9 mouse cellular contexts compared by ENCODE assay signal in genomic region chr16:4418072-4418471, GRCm38 (mm10). TPM values are rescaled to one million over a fixed set of nuclear protein-coding genes. Genes with fewer than 3 reads are reported as not detected.
A peak's percentile ranks its signal among the peaks of the same experiment; 100 is the strongest.
DNase-seq lines count a peak whose midpoint lies in the region; ATAC-seq and TF ChIP-seq lines count a peak whose summit lies in the region.
"Had no signal": no experiment of that assay in that cellular context is flagged by ENCODE, and none has a peak within 500 bp of the region (broad histone marks: within the 10 kb centered on the region; RNA-seq: fewer than 3 reads in every experiment).

No protein-coding gene starts in this region.

- intact Hi-C loops in gastrocnemius, adult 2 months (cut with DNase I) = loop anchor here (2.0 kb wide), 1 partner anchor 101 kb away; no protein-coding TSS in a partner anchor
- intact Hi-C loops in gastrocnemius, postnatal 36 days (cut with DNase I) = loop anchor here (2.0 kb wide), 1 partner anchor 101 kb away; no protein-coding TSS in a partner anchor

- peaks cover 89% of the 10 kb centered on the region for H3K4me1 ChIP-seq in megakaryocyte, embryonic 14.5 days
- H3K4me1 ChIP-seq in liver, embryonic 14.5 days (replicated peaks; ENCODE audit: control insufficient read depth in 2 of 2, insufficient read depth in 2 of 2, low read length in 1 of 2) = peaks cover 18 to 38% of the 10 kb centered on the region in 2 experiments
- H3K4me1 ChIP-seq in stomach, postnatal 0 days (replicated peaks; ENCODE audit: control insufficient read depth, insufficient read depth) = peaks cover 5% of the 10 kb centered on the region

- peak overlapping the region; percentile 96 for H3K4me3 ChIP-seq in gastrocnemius, adult 2 months
- peak overlapping the region; percentile 97 for H3K4me3 ChIP-seq in megakaryocyte, embryonic 14.5 days (replicated peaks)
- no peak overlapping the region for H3K4me3 ChIP-seq in liver, embryonic 14.5 days (ENCODE audit: insufficient read depth in 1 of 2, low read depth in 2 of 2, low read length in 2 of 2)
- H3K4me3 ChIP-seq in stomach, postnatal 0 days (ENCODE audit: low read depth, low read length) = no peak overlapping the region

- no peak for TF ChIP-seq CTCF in gastrocnemius, adult 2 months (IDR thresholded peaks at IDR 0.05)
- TF ChIP-seq CTCF in liver, embryonic 14.5 days (IDR thresholded peaks at IDR 0.05; ENCODE audit: low read depth) = no peak
- no peak for TF ChIP-seq CTCF in stomach, postnatal 0 days (IDR thresholded peaks at IDR 0.05; ENCODE audit: low read depth)

- peaks cover 33% of the 10 kb centered on the region for H3K36me3 ChIP-seq in megakaryocyte, embryonic 14.5 days (replicated peaks; ENCODE audit: low read length)
- H3K36me3 ChIP-seq in liver, embryonic 14.5 days (replicated peaks; ENCODE audit: control insufficient read depth, insufficient read depth, low read depth) = no peaks in the 10 kb centered on the region
- H3K36me3 ChIP-seq in stomach, postnatal 0 days (ENCODE audit: control insufficient read depth, insufficient read depth, low read length) = no peaks in the 10 kb centered on the region

- no peak for ATAC-seq in megakaryocyte, adult 5-6 weeks (ENCODE audit: poor library complexity, severe bottlenecking)
- ATAC-seq in liver, embryonic 14.5 days (ENCODE audit: insufficient read depth) = no peak
- ATAC-seq in stomach, postnatal 0 days (ENCODE audit: low FRiP score, low TSS enrichment) = no peak

- no peak overlapping the region for H3K9ac ChIP-seq in liver, embryonic 14.5 days (replicated peaks)
- no peak overlapping the region for H3K9ac ChIP-seq in stomach, postnatal 0 days (ENCODE audit: low read length)

- peak overlapping the region; percentile 98 for H3K27ac ChIP-seq in gastrocnemius, adult 2 months
- no peak overlapping the region for H3K27ac ChIP-seq in liver, embryonic 14.5 days
- no peak overlapping the region for H3K27ac ChIP-seq in stomach, postnatal 0 days (replicated peaks)

- DNase-seq in gastrocnemius, adult 2 months = no peak
- DNase-seq in gastrocnemius, postnatal 36 days = no peak
- no peak for DNase-seq in liver, embryonic 14.5 days (ENCODE audit: low read depth in 3 of 3, low spot score in 3 of 3)
- no peak for DNase-seq in stomach, postnatal 0 days (ENCODE audit: low spot score)
- DNase-seq in embryo, embryonic 9.5 days (ENCODE audit: extremely low spot score) = no peak
- no peak for DNase-seq in frontal cortex, postnatal 25 days (ENCODE audit: low spot score in 2 of 2)
- DNase-seq: lung, postnatal 36 days had no signal

- H3K4me2 ChIP-seq in liver, embryonic 14.5 days (ENCODE audit: low read depth) = peak overlapping the region; percentile 74; the same call in 1 of the 2 replicates
- H3K4me2 ChIP-seq in stomach, postnatal 0 days (replicated peaks; ENCODE audit: low read depth) = peak overlapping the region; percentile 95

- no peaks in the 10 kb centered on the region for H3K9me3 ChIP-seq in megakaryocyte, embryonic 14.5 days
- H3K9me3 ChIP-seq in liver, embryonic 14.5 days (ENCODE audit: control insufficient read depth, low read length) = no peaks in the 10 kb centered on the region
- no peaks in the 10 kb centered on the region for H3K9me3 ChIP-seq in stomach, postnatal 0 days (ENCODE audit: control insufficient read depth, low read length)

- H3K27me3 ChIP-seq in megakaryocyte, embryonic 14.5 days (replicated peaks) = no peaks in the 10 kb centered on the region
- H3K27me3 ChIP-seq in liver, embryonic 14.5 days (ENCODE audit: control insufficient read depth, insufficient read depth, low read length) = no peaks in the 10 kb centered on the region
- H3K27me3 ChIP-seq in stomach, postnatal 0 days (ENCODE audit: control insufficient read depth, insufficient read depth, low read length) = no peaks in the 10 kb centered on the region

- TF ChIP-seq EP300 in liver, embryonic 14.5 days (IDR thresholded peaks at IDR 0.05; ENCODE audit: low read depth) = no peak
- TF ChIP-seq EP300 in stomach, postnatal 0 days (optimal IDR thresholded peaks at IDR 0.05) = no peak

- 80% methylated on average over 11 of the region's 11 CpGs for WGBS in liver, embryonic 14.5 days (ENCODE audit: insufficient replicate concordance)
- WGBS in stomach, postnatal 0 days = 96% methylated on average over 11 of the region's 11 CpGs

RNA-seq across cellular contexts. Expression of gene Adcy9, which starts 2.2 kb away (rescaled TPM):
- total RNA-seq in gastrocnemius, adult 2 months (2021) = 10 to 100 TPM; 33.2 to 52.2 TPM
- 10 to 100 TPM; 26.3 to 30.6 TPM for total RNA-seq in gastrocnemius, postnatal 36 days (2021)
- polyA plus RNA-seq in megakaryocyte, embryonic 14.5 days (2012; ENCODE audit: insufficient read depth, low replicate concordance) = 1.9 and 3.5 TPM in 2 replicates
- 2.1 and 3.0 TPM in 2 replicates for total RNA-seq in megakaryocyte, adult 5-6 weeks (2015)
- total RNA-seq in megakaryocyte, adult 5-6 weeks (2017) = 2.3 and 3.8 TPM in 2 replicates
- polyA plus RNA-seq in liver, embryonic 14.5 days (2012; rRNA removed) = 0.78 and 0.81 TPM in 2 replicates
- polyA plus RNA-seq in liver, embryonic 14.5 days (2014; fragmentation: Nextera tagmentation; extraction: Ambion mirVana) = 0.62 and 0.65 TPM in 2 replicates
- polyA plus RNA-seq in stomach, postnatal 0 days (2015; fragmentation: Nextera tagmentation; extraction: Ambion mirVana) = 1.2 and 1.3 TPM in 2 replicates

Comparison
In these comparisons a context has a peak if more than half of its experiments do, and no peak if none do; other contexts are left out.
1. H3K4me3 ChIP-seq: peak in gastrocnemius, adult 2 months (single experiment) and megakaryocyte, embryonic 14.5 days (single experiment); none in liver, embryonic 14.5 days (0 of 2) and stomach, postnatal 0 days (single experiment).
2. RNA of gene Adcy9, which starts 2.2 kb away (total RNA-seq): 33.2 to 52.2 TPM in gastrocnemius, adult 2 months and 26.3 to 30.6 TPM in gastrocnemius, postnatal 36 days; 2.1 to 3.8 TPM in megakaryocyte, adult 5-6 weeks; every median in the first group is over 4 times any median in the second.